In the genomic region with DNA sequence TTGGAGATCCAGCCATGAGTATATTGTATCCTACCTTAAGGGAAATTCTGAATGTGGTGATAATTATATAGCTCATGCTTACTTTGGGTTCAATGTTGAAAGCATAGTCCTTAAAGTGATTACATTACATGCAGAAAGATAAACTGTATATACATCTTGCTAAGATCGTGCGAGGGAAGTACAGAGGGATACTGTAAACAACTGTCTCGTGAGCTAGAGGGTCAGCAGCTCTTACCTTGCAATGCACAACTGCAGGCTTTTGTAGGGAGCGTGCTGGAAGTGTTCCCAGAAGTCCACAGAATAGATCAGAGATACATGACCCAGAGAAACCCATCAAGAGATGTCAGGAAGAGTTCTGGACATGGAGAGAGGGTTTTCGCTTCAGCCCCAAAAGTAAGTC, we compare ENCODE assay signal across 19 mouse cellular contexts.
DNase-seq lines count a peak whose midpoint lies in the region; ATAC-seq and TF ChIP-seq lines count a peak whose summit lies in the region.
"Had no signal": no experiment of that assay in that cellular context is flagged by ENCODE, and none has a peak within 500 bp of the region (broad histone marks: within the 10 kb centered on the region; RNA-seq: fewer than 3 reads in every experiment).

No protein-coding gene starts in this region.

- H3K4me3 ChIP-seq in intestine, embryonic 14.5 days (ENCODE audit: low read depth, low read length) = no peak overlapping the region
- no peak overlapping the region for H3K4me3 ChIP-seq in intestine, postnatal 0 days (ENCODE audit: low read depth, low read length)
- no peak overlapping the region for H3K4me3 ChIP-seq in midbrain, embryonic 10.5 days
- H3K4me3 ChIP-seq in midbrain, embryonic 14.5 days (replicated peaks; ENCODE audit: low read depth, low read length) = no peak overlapping the region
- no peak overlapping the region for H3K4me3 ChIP-seq in stomach, embryonic 15.5 days (replicated peaks)
- H3K4me3 ChIP-seq: embryonic facial prominence, embryonic 12.5 days; forebrain, embryonic 13.5 days; hindbrain, embryonic 12.5 days had no signal

- H3K4me1 ChIP-seq in intestine, embryonic 14.5 days (replicated peaks; ENCODE audit: control insufficient read depth, insufficient read depth, low read length) = peaks cover 10% of the 10 kb centered on the region; the same call in 1 of the 2 replicates
- H3K4me1 ChIP-seq in intestine, postnatal 0 days (replicated peaks; ENCODE audit: control insufficient read depth, insufficient read depth, low read length) = no peaks in the 10 kb centered on the region
- H3K4me1 ChIP-seq in midbrain, embryonic 10.5 days = peaks cover 16% of the 10 kb centered on the region
- no peaks in the 10 kb centered on the region for H3K4me1 ChIP-seq in midbrain, embryonic 14.5 days (ENCODE audit: control insufficient read depth, insufficient read depth, low read length)
- H3K4me1 ChIP-seq in stomach, embryonic 15.5 days = peaks cover 8% of the 10 kb centered on the region; the same call in 1 of the 2 replicates
- H3K4me1 ChIP-seq: forebrain, embryonic 13.5 days had no signal

- ATAC-seq in intestine, embryonic 14.5 days (replicated peaks; ENCODE audit: low FRiP score, low TSS enrichment, low read depth) = no peak
- no peak for ATAC-seq in intestine, postnatal 0 days
- ATAC-seq in midbrain, embryonic 14.5 days (ENCODE audit: low FRiP score, low TSS enrichment) = no peak
- peak; percentile 24; the same call in 1 of the 2 replicates for ATAC-seq in stomach, embryonic 15.5 days (ENCODE audit: insufficient read depth, low FRiP score, low read depth)
- ATAC-seq: forebrain, embryonic 13.5 days had no signal

- no peaks in the 10 kb centered on the region for H3K9me3 ChIP-seq in intestine, embryonic 14.5 days (ENCODE audit: control insufficient read depth, low read length)
- H3K9me3 ChIP-seq in intestine, postnatal 0 days (ENCODE audit: control insufficient read depth) = no peaks in the 10 kb centered on the region
- no peaks in the 10 kb centered on the region for H3K9me3 ChIP-seq in midbrain, embryonic 10.5 days (replicated peaks)
- no peaks in the 10 kb centered on the region for H3K9me3 ChIP-seq in midbrain, embryonic 14.5 days (ENCODE audit: control insufficient read depth, low read length)
- no peaks in the 10 kb centered on the region for H3K9me3 ChIP-seq in stomach, embryonic 15.5 days
- H3K9me3 ChIP-seq: embryonic facial prominence, embryonic 12.5 days; forebrain, embryonic 13.5 days; hindbrain, embryonic 12.5 days had no signal

- no peak for TF ChIP-seq CTCF in intestine, postnatal 0 days (IDR thresholded peaks at IDR 0.05; ENCODE audit: low read depth)

- DNase-seq in intestine, embryonic 14.5 days (ENCODE audit: low spot score) = no peak
- peak; percentile 5 for DNase-seq in midbrain, embryonic 10.5 days (ENCODE audit: low spot score)
- no peak for DNase-seq in midbrain, embryonic 14.5 days
- DNase-seq in frontal cortex, postnatal 36 days (ENCODE audit: low spot score in 2 of 2) = no peak
- DNase-seq in right cerebral cortex, postnatal 14 days = no peak
- DNase-seq: adrenal gland, postnatal 10 days; cerebellum, adult 11 months; cerebellum, adult 8-10 months; cerebellum, postnatal 14 days; embryo, embryonic 11 days; gastrocnemius, postnatal 36 days; heart, adult 11 months; heart, postnatal 10 days; heart, postnatal 4 days had no signal

- peak overlapping the region; percentile 47 for H3K27ac ChIP-seq in intestine, embryonic 14.5 days (ENCODE audit: low read depth)
- H3K27ac ChIP-seq in intestine, postnatal 0 days (ENCODE audit: low read depth, low read length) = no peak overlapping the region
- H3K27ac ChIP-seq in midbrain, embryonic 10.5 days (replicated peaks) = no peak overlapping the region
- H3K27ac ChIP-seq in midbrain, embryonic 14.5 days (replicated peaks; ENCODE audit: low read depth, low read length) = no peak overlapping the region
- peak overlapping the region; percentile 82 for H3K27ac ChIP-seq in stomach, embryonic 15.5 days
- H3K27ac ChIP-seq: forebrain, embryonic 13.5 days; hindbrain, embryonic 12.5 days had no signal

- H3K4me2 ChIP-seq in intestine, embryonic 14.5 days (ENCODE audit: low read length) = peak overlapping the region; percentile 22
- no peak overlapping the region; the same call in 1 of the 2 replicates for H3K4me2 ChIP-seq in intestine, postnatal 0 days (replicated peaks; ENCODE audit: low read depth)
- H3K4me2 ChIP-seq in midbrain, embryonic 14.5 days (ENCODE audit: low read length) = no peak overlapping the region
- 0 out of 2 replicates have a peak overlapping the region, but pooled peaks have one; percentile 21 for H3K4me2 ChIP-seq in stomach, embryonic 15.5 days
- H3K4me2 ChIP-seq: embryonic facial prominence, embryonic 12.5 days; forebrain, embryonic 13.5 days; hindbrain, embryonic 12.5 days had no signal

- no peaks in the 10 kb centered on the region for H3K27me3 ChIP-seq in intestine, embryonic 14.5 days (replicated peaks; ENCODE audit: control insufficient read depth, insufficient read depth, low read length)
- no peaks in the 10 kb centered on the region for H3K27me3 ChIP-seq in intestine, postnatal 0 days (replicated peaks; ENCODE audit: control insufficient read depth, insufficient read depth, low read length)
- no peaks in the 10 kb centered on the region for H3K27me3 ChIP-seq in midbrain, embryonic 10.5 days (ENCODE audit: low read depth, poor library complexity, severe bottlenecking)
- H3K27me3 ChIP-seq in midbrain, embryonic 14.5 days (ENCODE audit: control insufficient read depth, insufficient read depth, low read length) = no peaks in the 10 kb centered on the region
- no peaks in the 10 kb centered on the region for H3K27me3 ChIP-seq in stomach, embryonic 15.5 days (replicated peaks)
- H3K27me3 ChIP-seq: embryonic facial prominence, embryonic 12.5 days; forebrain, embryonic 13.5 days; hindbrain, embryonic 12.5 days had no signal

- WGBS in intestine, embryonic 14.5 days = 34% methylated on average over 5 of the region's 5 CpGs
- 50% methylated on average over 5 of the region's 5 CpGs for WGBS in intestine, postnatal 0 days
- WGBS in midbrain, embryonic 10.5 days = 87% methylated on average over 5 of the region's 5 CpGs
- WGBS in midbrain, embryonic 14.5 days = 87% methylated on average over 5 of the region's 5 CpGs
- 43% methylated on average over 5 of the region's 5 CpGs for WGBS in stomach, embryonic 15.5 days

- H3K9ac ChIP-seq in intestine, embryonic 14.5 days (ENCODE audit: low read length) = no peak overlapping the region
- no peak overlapping the region for H3K9ac ChIP-seq in intestine, postnatal 0 days (ENCODE audit: low read depth, low read length)
- H3K9ac ChIP-seq in midbrain, embryonic 14.5 days (replicated peaks; ENCODE audit: low read length) = no peak overlapping the region
- H3K9ac ChIP-seq in stomach, embryonic 15.5 days = no peak overlapping the region
- H3K9ac ChIP-seq: embryonic facial prominence, embryonic 12.5 days; forebrain, embryonic 13.5 days; hindbrain, embryonic 12.5 days had no signal

- no peaks in the 10 kb centered on the region for H3K36me3 ChIP-seq in intestine, embryonic 14.5 days (ENCODE audit: control insufficient read depth, insufficient read depth, low read length)
- no peaks in the 10 kb centered on the region for H3K36me3 ChIP-seq in intestine, postnatal 0 days (ENCODE audit: control insufficient read depth, insufficient read depth)
- H3K36me3 ChIP-seq in midbrain, embryonic 10.5 days = no peaks in the 10 kb centered on the region
- H3K36me3 ChIP-seq in midbrain, embryonic 14.5 days (ENCODE audit: control insufficient read depth, insufficient read depth, low read length) = no peaks in the 10 kb centered on the region
- no peaks in the 10 kb centered on the region for H3K36me3 ChIP-seq in stomach, embryonic 15.5 days
- H3K36me3 ChIP-seq: embryonic facial prominence, embryonic 12.5 days; hindbrain, embryonic 12.5 days had no signal

Comparison
In these comparisons a context has a peak if more than half of its experiments do, and no peak if none do; other contexts are left out.
1. H3K27ac ChIP-seq: peak in intestine, embryonic 14.5 days (single experiment) and stomach, embryonic 15.5 days (single experiment); none in intestine, postnatal 0 days (single experiment), midbrain, embryonic 10.5 days (single experiment) and midbrain, embryonic 14.5 days (single experiment).
2. H3K4me2 ChIP-seq: peak in intestine, embryonic 14.5 days (single experiment) and stomach, embryonic 15.5 days (single experiment); none in intestine, postnatal 0 days (single experiment) and midbrain, embryonic 14.5 days (single experiment).